In the genomic region with DNA sequence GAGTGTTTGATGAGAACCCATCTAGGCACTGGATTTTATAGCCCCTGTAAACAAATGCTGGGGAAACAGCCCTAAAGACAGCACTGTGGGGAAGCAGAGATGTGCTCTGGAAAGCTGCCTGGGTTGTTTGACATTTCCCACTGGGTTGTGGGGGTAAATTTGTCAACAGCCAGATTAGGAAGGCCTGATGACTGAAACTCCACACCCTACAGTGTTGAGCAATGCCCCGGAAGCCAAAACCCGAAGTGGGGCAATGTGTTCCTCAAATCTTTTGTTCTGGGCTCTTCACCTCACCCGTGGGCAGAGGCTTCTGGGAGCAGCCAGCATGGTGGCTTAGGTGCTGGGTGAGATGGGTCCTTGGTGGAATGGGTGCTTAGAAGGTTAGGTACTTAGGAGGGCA, we compare ENCODE assay signal across 15 mouse cellular contexts. TPM values are rescaled to one million over a fixed set of nuclear protein-coding genes. Genes with fewer than 3 reads are reported as not detected.
DNase-seq lines count a peak whose midpoint lies in the region; ATAC-seq and TF ChIP-seq lines count a peak whose summit lies in the region.
"Had no signal": no experiment of that assay in that cellular context is flagged by ENCODE, and none has a peak within 500 bp of the region (broad histone marks: within the 10 kb centered on the region; RNA-seq: fewer than 3 reads in every experiment).

No protein-coding gene starts in this region.

- ATAC-seq in liver, embryonic 11.5 days (replicated peaks; ENCODE audit: low FRiP score): no peak
- no peak for ATAC-seq in intestine, embryonic 16.5 days
- ATAC-seq: Patski had no signal

- TF ChIP-seq POLR2A in liver, adult 2 months (IDR thresholded peaks at IDR 0.05; ENCODE audit: extremely low read depth, insufficient read depth, low read length): no peak
- TF ChIP-seq POLR2A in myocyte (IDR thresholded peaks at IDR 0.05; ENCODE audit: insufficient read length, low read depth): no peak

- no peaks in the 10 kb centered on the region for H3K9me3 ChIP-seq in liver, embryonic 11.5 days (ENCODE audit: control insufficient read depth, low read length)
- no peaks in the 10 kb centered on the region for H3K9me3 ChIP-seq in intestine, embryonic 16.5 days (ENCODE audit: control insufficient read depth, low read length)
- H3K9me3 ChIP-seq: hindbrain, embryonic 15.5 days; midbrain, embryonic 10.5 days had no signal

- peaks cover 6% of the 10 kb centered on the region for H3K4me1 ChIP-seq in liver, adult 2 months (ENCODE audit: control insufficient read depth, insufficient read depth, low read length)
- peaks cover 13% of the 10 kb centered on the region for H3K4me1 ChIP-seq in liver, embryonic 11.5 days (replicated peaks; ENCODE audit: control insufficient read depth, insufficient read depth, low read length)
- peaks cover 7% of the 10 kb centered on the region for H3K4me1 ChIP-seq in intestine, embryonic 16.5 days (ENCODE audit: control insufficient read depth, insufficient read depth, low read length)

- H3K9ac ChIP-seq in liver, adult 2 months (ENCODE audit: low read depth, low read length): no peak overlapping the region
- no peak overlapping the region for H3K9ac ChIP-seq in liver, embryonic 11.5 days (ENCODE audit: low read depth, low read length)
- H3K9ac ChIP-seq in intestine, embryonic 16.5 days (ENCODE audit: low read depth, low read length): no peak overlapping the region
- H3K9ac ChIP-seq: hindbrain, embryonic 15.5 days had no signal

- H3K27ac ChIP-seq in liver, adult 2 months (replicated peaks; ENCODE audit: insufficient read depth, low read depth, low read length): peak overlapping the region; percentile 28; the same call in 1 of the 2 replicates
- no peak overlapping the region for H3K27ac ChIP-seq in liver, embryonic 11.5 days (ENCODE audit: low read depth, low read length)
- no peak overlapping the region for H3K27ac ChIP-seq in intestine, embryonic 16.5 days (ENCODE audit: low read length)
- H3K27ac ChIP-seq: heart, adult 2 months; hindbrain, embryonic 15.5 days; midbrain, embryonic 10.5 days had no signal

- peak; percentile 69 for DNase-seq in gastrocnemius, adult 18-20 months (ENCODE audit: low spot score)
- no peak for DNase-seq in gastrocnemius, postnatal 10 days
- DNase-seq in liver, adult 2 months (ENCODE audit: extremely low read depth, low read depth, low spot score): peak; percentile 43
- no peak for DNase-seq in liver, embryonic 11.5 days (ENCODE audit: low spot score)
- peak; percentile 69 to 70 for DNase-seq in lung, adult 18-20 months
- no peak for DNase-seq in B cell, adult 2 months
- DNase-seq: cerebellum, postnatal 36 days; kidney, postnatal 10 days; thymus, postnatal 4 days had no signal

- no peak overlapping the region for H3K4me3 ChIP-seq in liver, adult 2 months (ENCODE audit: insufficient read depth, low read depth, low read length)
- H3K4me3 ChIP-seq in liver, embryonic 11.5 days (ENCODE audit: low read depth, low read length): no peak overlapping the region
- H3K4me3 ChIP-seq in myocyte: no peak overlapping the region
- H3K4me3 ChIP-seq in intestine, embryonic 16.5 days (ENCODE audit: low read length): no peak overlapping the region
- H3K4me3 ChIP-seq: heart, adult 2 months; hindbrain, embryonic 15.5 days; midbrain, embryonic 10.5 days had no signal

- no peaks in the 10 kb centered on the region for H3K27me3 ChIP-seq in liver, adult 2 months (ENCODE audit: control insufficient read depth, insufficient read depth, low read length)
- peaks cover 2% of the 10 kb centered on the region for H3K27me3 ChIP-seq in liver, embryonic 11.5 days (replicated peaks; ENCODE audit: control insufficient read depth, insufficient read depth, low read length)
- no peaks in the 10 kb centered on the region for H3K27me3 ChIP-seq in myocyte (ENCODE audit: control insufficient read depth, insufficient read depth, insufficient read length)
- no peaks in the 10 kb centered on the region for H3K27me3 ChIP-seq in intestine, embryonic 16.5 days (replicated peaks; ENCODE audit: control insufficient read depth, insufficient read depth, low read length)
- H3K27me3 ChIP-seq: hindbrain, embryonic 15.5 days; Patski had no signal

- no peaks in the 10 kb centered on the region for H3K79me2 ChIP-seq in liver, adult 2 months (ENCODE audit: control insufficient read depth, insufficient read depth, low read length)
- H3K79me2 ChIP-seq in myocyte (ENCODE audit: control insufficient read depth, insufficient read depth): no peaks in the 10 kb centered on the region

- TF ChIP-seq CTCF in liver, adult 2 months (IDR thresholded peaks at IDR 0.05; ENCODE audit: low read depth, low read length): no peak

- WGBS in liver, adult 2 months: 21% methylated on average over 3 of the region's 3 CpGs
- WGBS in liver, embryonic 11.5 days: 27% methylated on average over 3 of the region's 3 CpGs
- 27% methylated on average over 3 of the region's 3 CpGs for WGBS in intestine, embryonic 16.5 days

- no peak overlapping the region for H3K4me2 ChIP-seq in liver, embryonic 11.5 days
- no peak overlapping the region for H3K4me2 ChIP-seq in myocyte (ENCODE audit: low read depth)
- no peak overlapping the region for H3K4me2 ChIP-seq in intestine, embryonic 16.5 days (ENCODE audit: low read depth, low read length)
- H3K4me2 ChIP-seq: hindbrain, embryonic 15.5 days had no signal

- H3ac ChIP-seq in myocyte (ENCODE audit: control insufficient read depth, insufficient read length): no peak overlapping the region

- H3K36me3 ChIP-seq in liver, adult 2 months (ENCODE audit: control insufficient read depth, insufficient read depth, low read length): no peaks in the 10 kb centered on the region
- no peaks in the 10 kb centered on the region for H3K36me3 ChIP-seq in liver, embryonic 11.5 days (ENCODE audit: control insufficient read depth, insufficient read depth, low read length)
- H3K36me3 ChIP-seq in myocyte (ENCODE audit: control insufficient read depth, insufficient read depth): no peaks in the 10 kb centered on the region
- no peaks in the 10 kb centered on the region for H3K36me3 ChIP-seq in intestine, embryonic 16.5 days (ENCODE audit: control insufficient read depth, insufficient read depth, low read length)
- H3K36me3 ChIP-seq: hindbrain, embryonic 15.5 days had no signal

TF ChIP-seq in myocyte, 11 proteins besides CTCF, POLR2A, EP300 and RAD21:
- TF ChIP-seq CEBPB (IDR thresholded peaks at IDR 0.05; ENCODE audit: insufficient read depth, poor library complexity, severe bottlenecking) (0 out of 2 replicates have a peak, but pooled peaks have one; percentile 30), MYOD1 (IDR thresholded peaks at IDR 0.05; ENCODE audit: control insufficient read depth in 1 of 3, insufficient read length in 2 of 3, low read depth in 2 of 3) (no peak)

RNA-seq across cellular contexts. Expression of a gene that starts 4.8 kb away (rescaled TPM):
- 10 to 100 TPM; 23.3 to 45.0 TPM for total RNA-seq in gastrocnemius, adult 18-20 months (2021)
- 10 to 100 TPM in 1 of 2 experiments, 1 to 10 TPM in 1; 9.3 to 11.2 TPM for total RNA-seq in gastrocnemius, postnatal 10 days (2021)
- total RNA-seq in liver, adult 2 months (2014; rRNA removed): 2.9 and 3.0 TPM in 2 replicates
- polyA plus RNA-seq in liver, adult 2 months (2012; rRNA removed): 2.0 and 2.4 TPM in 2 replicates
- 2.1 TPM in 2 replicates for polyA plus RNA-seq in liver, embryonic 11.5 days (2014; fragmentation: Nextera tagmentation; extraction: Ambion mirVana)
- polyA plus RNA-seq in myocyte (2012; fragmentation: generic; extraction: Trizol): 9.4 TPM
- polyA plus RNA-seq in intestine, embryonic 16.5 days (2015; fragmentation: Nextera tagmentation; extraction: Ambion mirVana): 4.6 and 5.1 TPM in 2 replicates

RNA-seq across cellular contexts. Expression of a gene that starts 7.9 kb away (rescaled TPM):
- 10 to 100 TPM; 20.4 to 24.6 TPM for total RNA-seq in gastrocnemius, adult 18-20 months (2021)
- 10 to 100 TPM; 23.1 to 24.5 TPM for total RNA-seq in gastrocnemius, postnatal 10 days (2021)
- 9.6 and 14.4 TPM in 2 replicates for total RNA-seq in liver, adult 2 months (2014; rRNA removed)
- polyA plus RNA-seq in liver, adult 2 months (2012; rRNA removed): 25.4 and 27.1 TPM in 2 replicates
- 27.4 and 30.1 TPM in 2 replicates for polyA plus RNA-seq in liver, embryonic 11.5 days (2014; fragmentation: Nextera tagmentation; extraction: Ambion mirVana)
- polyA plus RNA-seq in myocyte (2012; fragmentation: generic; extraction: Trizol): 31.7 TPM
- 40.5 and 44.7 TPM in 2 replicates for polyA plus RNA-seq in intestine, embryonic 16.5 days (2015; fragmentation: Nextera tagmentation; extraction: Ambion mirVana)

Comparison
In these comparisons a context has a peak if more than half of its experiments do, and no peak if none do; other contexts are left out.
1. DNase-seq: peak in gastrocnemius, adult 18-20 months (single experiment), liver, adult 2 months (single experiment) and lung, adult 18-20 months (2 of 2); none in gastrocnemius, postnatal 10 days (single experiment), liver, embryonic 11.5 days (single experiment) and B cell, adult 2 months (0 of 2).